Mouse (Mus musculus) C2C12 (cell line): ENCODE measurements around the gene Ndufa7.

Experiments used
- CEBPB ChIP-seq: IDR thresholded peaks from one replicate; pipeline ENCODE4 v1.6.1; 2011; ENCODE audit warnings: low read depth, mild to moderate bottlenecking, control low read depth, moderate library complexity
- CTCF ChIP-seq: IDR thresholded peaks from one replicate; pipeline ENCODE4 v1.5.1; 2011; ENCODE audit not compliant: control insufficient read depth, insufficient read depth, insufficient read length
- MAX ChIP-seq: IDR thresholded peaks from one replicate; pipeline ENCODE4 v1.6.1; 2011; ENCODE audit warnings: mild to moderate bottlenecking, control low read depth
- MYOG ChIP-seq: IDR thresholded peaks from one replicate; pipeline ENCODE4 v1.6.1; 2011; ENCODE audit not compliant: control insufficient read depth, insufficient read length; ENCODE audit errors: extremely low read depth

DNA sequence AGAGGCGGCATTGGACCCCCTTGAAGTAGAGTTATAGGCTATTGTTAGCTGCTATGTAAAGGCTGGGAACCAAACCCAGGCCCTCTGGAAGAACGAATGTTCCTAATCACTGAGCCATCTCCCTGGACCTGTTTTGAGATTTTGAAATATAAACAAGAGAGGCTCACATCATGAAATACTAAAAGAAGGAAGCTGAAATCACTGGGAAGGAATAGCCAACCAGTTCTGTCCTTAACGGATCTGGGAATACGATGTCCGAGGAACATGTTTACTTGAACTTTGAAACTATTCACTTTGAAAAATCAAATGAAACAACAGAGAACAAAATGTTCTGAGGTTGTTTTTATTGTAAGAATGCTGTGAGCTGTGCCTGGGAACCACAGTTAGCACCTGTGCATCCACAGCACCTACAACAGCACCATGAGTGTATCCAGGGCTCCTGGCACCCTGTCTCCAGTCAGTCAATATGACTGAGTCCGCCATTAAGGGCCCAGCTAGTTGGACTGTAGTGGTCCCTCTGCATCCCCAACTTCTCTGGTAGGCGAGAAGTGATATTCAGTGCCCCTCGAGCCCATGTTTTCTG lies 49.7 kb upstream of the Ndufa7 start:
- TF ChIP-seq CTCF (no peak), CEBPB (no peak), MYOG (no peak), MAX (no peak)
